Mouse (Mus musculus) spleen, postnatal 4 days (tissue): ENCODE measurements around the gene Trex2.
"Not testable (repeated sequence)": the region's sequence is repeated elsewhere in the genome, so short reads cannot be mapped to it uniquely, and the experiment has no call there.

Experiments
- DNase-seq, 2 experiments: peaks; one replicate each; pipeline ENCODE4 v3.0.0; 2022; ENCODE audit warnings: low spot score in 2 of 2

Trex2 gene

DNA sequence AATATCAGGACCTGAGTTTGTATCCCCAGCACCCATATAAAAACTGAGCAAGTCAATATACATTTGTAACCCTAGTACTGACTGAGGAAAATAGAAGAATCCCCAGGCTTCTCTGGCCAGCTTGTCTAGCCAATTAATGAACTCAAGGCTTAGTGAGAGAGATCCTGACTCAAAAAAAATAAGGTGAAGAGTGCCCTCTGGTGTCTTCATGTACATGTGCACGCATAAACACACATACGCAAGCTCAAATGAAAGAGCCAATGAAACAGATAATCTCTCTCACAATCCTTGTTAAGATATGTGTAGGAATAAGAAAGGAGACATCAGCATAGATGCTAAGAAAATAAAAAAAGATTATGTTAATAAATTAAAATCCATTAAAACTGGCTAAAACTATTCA is 5.1 kb downstream of the Trex2 start:
- DNase-seq, result no peak

DNA sequence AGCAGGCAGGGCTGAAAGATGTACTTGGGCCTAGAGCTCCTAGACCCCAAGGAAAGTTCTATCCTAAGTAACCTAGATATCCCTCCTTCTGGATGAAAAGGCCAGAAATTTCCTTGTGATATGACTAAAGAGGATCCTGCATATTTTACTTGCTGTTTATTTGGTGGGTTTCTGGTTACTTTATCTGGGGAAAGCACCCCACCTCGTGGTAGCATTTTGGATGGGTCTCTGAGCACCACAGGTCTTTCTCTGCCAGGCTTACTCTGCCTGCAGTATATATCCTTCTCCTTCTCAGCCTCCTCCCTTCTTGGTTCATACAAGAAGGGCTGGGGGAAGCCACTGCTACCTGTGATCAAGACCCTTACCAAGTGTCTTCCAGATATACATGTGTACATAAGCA is 22.4 kb downstream of the Trex2 start:
- no peak for DNase-seq

DNA sequence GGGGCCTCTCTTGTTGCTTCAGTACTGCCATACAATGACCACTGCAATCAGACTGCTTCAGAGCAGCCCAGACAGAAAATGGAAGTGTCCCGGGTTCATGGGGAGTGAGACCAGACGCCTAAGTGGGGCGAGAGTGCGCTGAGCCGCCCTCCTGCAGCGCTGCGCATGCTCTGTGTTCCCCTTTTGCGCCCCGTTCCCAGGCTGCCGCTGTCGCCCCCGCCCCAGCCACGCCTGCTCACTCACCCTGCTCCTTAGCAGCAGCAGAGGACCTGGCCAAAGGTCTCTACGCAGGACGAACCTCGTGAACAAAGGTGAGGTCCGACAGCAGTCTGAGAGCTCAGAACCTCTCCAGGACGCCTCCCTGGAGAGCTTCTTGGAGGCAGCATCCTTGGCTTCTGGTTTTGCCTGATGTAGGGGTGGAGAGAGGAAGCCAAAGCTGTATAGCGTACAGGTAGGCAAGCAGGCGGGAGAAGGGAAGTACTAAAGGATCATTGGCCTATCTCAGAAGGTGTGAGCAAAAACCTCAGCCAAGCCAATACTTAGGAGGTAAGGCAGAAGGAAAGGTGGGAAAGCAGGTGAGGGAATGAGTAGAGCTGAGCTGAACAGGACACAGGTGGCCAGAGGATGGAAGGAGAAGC is 24.1 kb downstream of the Trex2 start, which contains the start of gene Zfp92:
TSS of gene Zfp92 (plus strand) at position 217 of the 638 bp plus-strand sequence.
- DNase-seq, result no peak

DNA sequence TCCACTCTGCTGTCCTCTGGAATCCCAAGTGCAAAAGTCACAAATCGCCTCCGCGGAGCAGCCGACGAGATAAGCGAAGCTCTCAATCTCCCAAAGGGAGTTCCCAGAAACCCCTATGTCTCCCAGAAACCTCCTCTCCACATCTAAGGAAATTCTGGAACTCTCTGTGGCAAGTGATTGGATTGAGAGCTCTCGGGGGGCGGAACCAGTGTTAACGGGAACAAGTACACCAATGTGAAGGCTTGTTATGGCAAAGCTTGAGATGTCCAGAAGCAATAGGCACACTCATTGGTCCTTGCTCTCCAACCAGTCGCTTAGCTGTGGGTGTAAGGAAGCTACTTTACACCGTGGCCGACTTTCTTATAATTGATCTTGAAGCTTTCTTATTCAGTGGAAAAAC is 33.5 kb downstream of the Trex2 start:
- no peak for DNase-seq

DNA sequence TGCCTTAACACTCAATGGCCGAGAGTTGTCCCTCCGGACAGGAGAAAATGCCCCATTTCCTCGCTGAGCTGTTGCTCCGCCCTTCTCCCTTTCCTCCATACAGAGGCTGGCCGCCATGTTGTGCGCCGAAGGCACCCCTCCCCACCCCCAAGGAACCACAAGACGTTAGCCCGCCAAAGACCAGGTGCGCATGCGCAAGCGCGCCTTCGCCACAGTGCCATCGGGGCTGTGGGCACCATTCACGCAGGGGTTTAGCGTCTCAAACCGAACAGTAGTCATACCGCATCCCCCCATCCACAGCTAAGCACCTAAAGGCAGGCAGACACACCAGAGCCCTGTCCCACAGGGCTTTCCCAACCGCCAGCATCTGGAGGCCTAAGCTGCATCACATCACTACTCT is 34.2 kb downstream of the Trex2 start:
- DNase-seq, result no peak

DNA sequence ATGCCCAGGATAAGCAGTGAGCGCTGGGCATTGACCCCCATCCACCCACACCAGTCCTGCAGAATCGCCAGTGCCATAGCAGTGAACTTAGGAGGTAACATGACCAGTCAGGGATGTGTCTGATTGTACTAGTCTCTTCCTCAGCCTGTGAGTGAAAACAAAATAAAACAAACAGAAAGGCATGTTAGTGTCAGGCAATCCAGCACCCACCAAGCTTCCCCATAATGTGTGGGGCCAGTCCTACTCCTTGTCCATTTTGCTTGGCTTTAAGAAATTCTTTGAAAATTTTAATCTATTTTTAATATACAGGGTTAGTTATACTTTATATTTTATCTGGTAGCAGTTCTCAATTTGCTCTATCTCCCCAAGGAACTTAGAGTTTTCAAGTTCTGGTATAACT is 36.5 kb downstream of the Trex2 start, which contains the start of gene Gm18336:
TSS of gene Gm18336 (minus strand) at position 101 of the 400 bp plus-strand sequence.
- not testable (repeated sequence) for DNase-seq

DNA sequence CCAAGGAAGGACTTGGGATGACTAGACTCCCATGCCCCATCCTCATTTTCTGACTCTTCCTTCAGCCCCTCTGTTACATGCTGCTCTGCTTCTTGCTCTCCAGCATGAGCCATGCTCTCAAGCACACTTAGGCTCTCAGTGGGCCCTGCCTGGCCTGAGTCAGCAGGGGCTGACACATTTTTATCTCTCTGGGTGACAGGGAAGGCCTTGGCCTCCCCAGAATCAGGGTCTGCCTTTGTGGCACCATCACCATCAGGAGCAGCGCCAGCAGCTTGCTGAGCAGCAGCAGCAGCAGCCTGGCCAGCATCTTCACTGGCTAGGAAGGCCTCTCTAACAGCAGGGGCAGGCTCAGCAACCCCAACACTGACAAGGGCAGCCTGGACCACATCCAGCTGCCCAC is 38.7 kb downstream of the Trex2 start:
- DNase-seq, result no peak

DNA sequence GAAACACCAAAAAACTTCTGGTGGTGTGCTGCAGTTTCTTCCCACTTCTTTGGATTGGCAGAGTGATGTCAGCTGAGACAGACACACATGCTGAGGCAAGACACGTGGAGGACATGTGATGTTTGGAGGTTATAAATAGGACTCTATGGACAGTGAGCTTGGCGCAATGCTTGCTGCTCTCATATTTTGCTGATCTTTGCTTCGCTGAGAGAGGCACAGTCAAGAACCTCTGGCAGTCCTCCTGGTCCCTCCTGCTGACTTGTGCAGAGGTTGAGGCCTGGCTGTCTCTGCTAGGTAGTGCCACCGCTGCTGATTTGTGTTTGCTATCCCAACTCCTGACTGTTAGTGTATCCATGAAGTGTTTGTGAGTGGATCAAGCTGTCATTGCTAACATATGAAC is 43.7 kb downstream of the Trex2 start:
- no peak for DNase-seq

DNA sequence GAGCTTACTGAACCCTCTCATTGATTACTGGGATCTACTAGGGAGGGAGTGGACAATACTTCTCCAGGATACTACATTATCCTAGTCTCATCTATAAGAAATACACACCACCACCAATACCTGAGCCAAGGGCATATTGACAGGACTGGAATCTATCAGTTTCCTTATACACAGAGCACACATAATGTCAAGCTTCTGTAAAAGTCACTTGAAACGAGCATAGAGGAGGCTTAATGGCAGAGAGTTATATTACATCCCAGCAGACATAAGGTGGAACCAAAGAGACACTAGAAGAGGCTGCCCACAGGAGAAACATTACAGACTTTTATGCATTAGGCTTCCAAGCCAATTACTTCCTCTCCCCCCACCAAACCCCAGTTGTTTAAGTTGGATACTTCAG is 50.2 kb downstream of the Trex2 start:
- no peak for DNase-seq

DNA sequence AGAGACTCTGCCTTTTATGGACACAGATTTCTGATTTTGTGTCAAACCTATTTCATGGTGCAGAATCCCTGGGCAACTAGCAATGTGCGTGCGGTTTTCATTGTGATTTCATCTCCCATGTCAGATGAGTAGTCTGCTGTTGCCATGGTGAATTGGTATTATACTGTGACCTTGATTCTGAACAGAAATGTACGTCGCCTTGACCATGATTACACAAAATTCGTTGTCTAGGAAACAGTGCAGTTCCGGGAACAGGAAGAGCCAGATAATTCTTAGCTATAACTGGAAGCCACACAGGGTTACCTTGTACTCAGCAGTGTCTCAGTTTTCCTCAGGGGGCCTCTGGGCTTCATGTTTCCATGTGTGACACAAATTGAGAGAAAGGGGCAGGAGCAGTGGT is 50.7 kb downstream of the Trex2 start:
- DNase-seq, result no peak
